Mouse (Mus musculus) kidney, embryonic 15.5 days (tissue): ENCODE measurements around the gene Dpt. TPM values are rescaled to one million over a fixed set of nuclear protein-coding genes. Genes with fewer than 3 reads are reported as not detected.
"Not testable (repeated sequence)": the region's sequence is repeated elsewhere in the genome, so short reads cannot be mapped to it uniquely, and the experiment has no call there.

Experiments used
- ATAC-seq: fragments of 200-750 bp; cut with Nextera tagmentation; replicated peaks from 2 replicates; pipeline ENCODE4 v1.8.0; 2017; ENCODE audit warnings: moderate TSS enrichment; ENCODE audit not compliant: low FRiP score
- H3K27ac ChIP-seq: fragments of 300-500 bp; sonication (generic); 2 replicates; pipeline ENCODE4 v1.5.1; 2015; ENCODE audit warnings: mild to moderate bottlenecking, inconsistent platforms
- H3K27me3 ChIP-seq: fragments of 300-500 bp; sonication (generic); 2 replicates; pipeline ENCODE4 v1.6.1; 2015; ENCODE audit warnings: inconsistent platforms
- H3K36me3 ChIP-seq: fragments of 300-500 bp; sonication (generic); 2 replicates; pipeline ENCODE4 v1.6.1; 2015; ENCODE audit warnings: inconsistent platforms
- H3K4me1 ChIP-seq: fragments of 300-500 bp; sonication (generic); 2 replicates; pipeline ENCODE4 v1.6.1; 2015; ENCODE audit warnings: inconsistent platforms
- H3K4me2 ChIP-seq: fragments of 300-500 bp; sonication (generic); 2 replicates; pipeline ENCODE4 v1.6.1; 2015; ENCODE audit warnings: moderate library complexity, mild to moderate bottlenecking, inconsistent platforms
- H3K4me3 ChIP-seq: fragments of 300-500 bp; sonication (generic); replicated peaks from 2 replicates; pipeline ENCODE4 v1.5.1; 2015; ENCODE audit warnings: mild to moderate bottlenecking, inconsistent platforms
- H3K9ac ChIP-seq: fragments of 300-500 bp; sonication (generic); 2 replicates; pipeline ENCODE4 v1.6.1; 2015; ENCODE audit warnings: mild to moderate bottlenecking, inconsistent platforms
- H3K9me3 ChIP-seq: fragments of 300-500 bp; sonication (generic); replicated peaks from 2 replicates; pipeline ENCODE4 v1.6.1; 2016; ENCODE audit warnings: inconsistent platforms
- WGBS: fragments of 180-500 bp; shearing (Covaris S2); methylation state at CpG from one replicate; pipeline ENCODE4 v1.1.7; 2015; ENCODE audit warnings: mixed read lengths; 5-methylcytosine and 5-hydroxymethylcytosine counted together
- polyA plus RNA-seq: library from polyadenylated mRNA; unstranded; fragments of >200 nt; fragmentation: Nextera tagmentation; extraction: Ambion mirVana; gene quantifications from 2 replicates; pipeline ENCODE4 v1.2.1, GENCODE M21; 2015

Dpt gene
- polyA plus RNA-seq, 1 experiment from 2014 or later: 6.0 TPM

- Histone ChIP-seq H3K27me3 (no peaks in the 10 kb centered on the region), H3K36me3 (no peaks in the 10 kb centered on the region), H3K4me1 (no peaks in the 10 kb centered on the region), H3K9me3 (no peaks in the 10 kb centered on the region), H3K9ac (no peak overlapping the region), H3K4me2 (no peak overlapping the region), H3K4me3 (no peak overlapping the region), H3K27ac (no peak overlapping the region)
- WGBS: 68% methylated on average over 3 of the region's 3 CpGs
- ATAC-seq: 0 out of 2 replicates have a peak, but pooled peaks have one; percentile 22
These were observed 25.4 kb downstream of the Dpt start for GRCm38 (mm10) chr1:164821821-164822220.

- WGBS: 92% methylated on average over 4 of the region's 4 CpGs
- Histone ChIP-seq H3K4me2 (no peak overlapping the region), H3K9me3 (no peaks in the 10 kb centered on the region), H3K4me1 (no peaks in the 10 kb centered on the region), H3K4me3 (no peak overlapping the region), H3K36me3 (no peaks in the 10 kb centered on the region), H3K27me3 (no peaks in the 10 kb centered on the region), H3K9ac (no peak overlapping the region), H3K27ac (no peak overlapping the region)
- ATAC-seq: no peak
These were observed 25.8 kb downstream of the Dpt start for GRCm38 (mm10) chr1:164822268-164822667.

GRCm38 (mm10) chr1:164824896-164825295 lies 28.5 kb downstream of the Dpt start:
- 42% methylated on average over 2 of the region's 2 CpGs for WGBS
- ATAC-seq: no peak
- no peak overlapping the region for H3K9ac ChIP-seq
- no peaks in the 10 kb centered on the region for H3K4me1 ChIP-seq
- no peaks in the 10 kb centered on the region for H3K27me3 ChIP-seq
- H3K4me3 ChIP-seq: no peak overlapping the region
- H3K9me3 ChIP-seq: no peaks in the 10 kb centered on the region
- no peak overlapping the region for H3K4me2 ChIP-seq
- no peak overlapping the region for H3K27ac ChIP-seq
- H3K36me3 ChIP-seq: no peaks in the 10 kb centered on the region

GRCm38 (mm10) chr1:164829881-164830280 lies 33.4 kb downstream of the Dpt start:
- no peak overlapping the region for H3K27ac ChIP-seq
- H3K4me1 ChIP-seq: no peaks in the 10 kb centered on the region
- H3K4me2 ChIP-seq: no peak overlapping the region
- H3K36me3 ChIP-seq: no peaks in the 10 kb centered on the region
- H3K9me3 ChIP-seq: no peaks in the 10 kb centered on the region
- ATAC-seq: no peak
- no peaks in the 10 kb centered on the region for H3K27me3 ChIP-seq
- WGBS: 43% methylated on average over 1 of the region's 1 CpGs
- H3K4me3 ChIP-seq: no peak overlapping the region
- no peak overlapping the region for H3K9ac ChIP-seq

- WGBS: 91% methylated on average over 5 of the region's 5 CpGs
- Histone ChIP-seq H3K27ac (no peak overlapping the region), H3K4me2 (no peak overlapping the region), H3K9ac (no peak overlapping the region), H3K36me3 (no peaks in the 10 kb centered on the region), H3K27me3 (no peaks in the 10 kb centered on the region), H3K9me3 (no peaks in the 10 kb centered on the region), H3K4me3 (no peak overlapping the region), H3K4me1 (no peaks in the 10 kb centered on the region)
- ATAC-seq: no peak
These were observed 36.0 kb downstream of the Dpt start for GRCm38 (mm10) chr1:164832459-164832858.

- no peak for ATAC-seq
- WGBS: 85% methylated on average over 7 of the region's 7 CpGs
- Histone ChIP-seq H3K9ac (no peak overlapping the region), H3K4me1 (no peaks in the 10 kb centered on the region), H3K9me3 (no peaks in the 10 kb centered on the region), H3K4me2 (no peak overlapping the region), H3K27ac (no peak overlapping the region), H3K4me3 (no peak overlapping the region), H3K27me3 (no peaks in the 10 kb centered on the region), H3K36me3 (no peaks in the 10 kb centered on the region)
These were observed 52.3 kb downstream of the Dpt start for GRCm38 (mm10) chr1:164848616-164849265.

- H3K27ac ChIP-seq: not testable (repeated sequence)
- 19% methylated on average over 2 of the region's 2 CpGs for WGBS
These were observed 59.3 kb downstream of the Dpt start for GRCm38 (mm10) chr1:164855700-164856099.

GRCm38 (mm10) chr1:164859952-164860351 lies 63.5 kb downstream of the Dpt start:
- WGBS: 77% methylated on average over 11 of the region's 11 CpGs
- no peaks in the 10 kb centered on the region for H3K9me3 ChIP-seq
- no peak overlapping the region for H3K9ac ChIP-seq
- H3K27me3 ChIP-seq: no peaks in the 10 kb centered on the region
- H3K4me2 ChIP-seq: no peak overlapping the region
- no peak for ATAC-seq
- H3K4me3 ChIP-seq: no peak overlapping the region
- H3K27ac ChIP-seq: no peak overlapping the region
- no peaks in the 10 kb centered on the region for H3K36me3 ChIP-seq
- H3K4me1 ChIP-seq: no peaks in the 10 kb centered on the region

More at GRCm38 (mm10) chr1:164855700-164856099, 59.3 kb downstream of the Dpt start:
- H3K4me1 ChIP-seq, ATAC-seq, H3K9ac ChIP-seq, H3K9me3 ChIP-seq, H3K4me3 ChIP-seq, H3K4me2 ChIP-seq, H3K36me3 ChIP-seq, H3K27me3 ChIP-seq: not testable (repeated sequence)

- no peak overlapping the region for H3K9ac ChIP-seq
- no peaks in the 10 kb centered on the region for H3K27me3 ChIP-seq
- 91% methylated on average over 2 of the region's 2 CpGs for WGBS
- no peak overlapping the region for H3K27ac ChIP-seq
- H3K4me2 ChIP-seq: no peak overlapping the region
- H3K4me3 ChIP-seq: no peak overlapping the region
- ATAC-seq: 0 out of 2 replicates have a peak, but pooled peaks have one; percentile 31
- H3K4me1 ChIP-seq: no peaks in the 10 kb centered on the region
- no peaks in the 10 kb centered on the region for H3K9me3 ChIP-seq
- no peaks in the 10 kb centered on the region for H3K36me3 ChIP-seq
These were observed 64.3 kb downstream of the Dpt start for GRCm38 (mm10) chr1:164860782-164861181.

- Histone ChIP-seq H3K9ac (no peak overlapping the region), H3K36me3 (no peaks in the 10 kb centered on the region), H3K27me3 (no peaks in the 10 kb centered on the region), H3K27ac (no peak overlapping the region), H3K4me1 (no peaks in the 10 kb centered on the region), H3K4me2 (no peak overlapping the region), H3K9me3 (no peaks in the 10 kb centered on the region), H3K4me3 (no peak overlapping the region)
- no peak for ATAC-seq
- WGBS: 87% methylated on average over 4 of the region's 4 CpGs
These were observed 65.1 kb downstream of the Dpt start for GRCm38 (mm10) chr1:164861501-164861900.

- Histone ChIP-seq H3K4me2 (no peak overlapping the region), H3K27ac (no peak overlapping the region), H3K36me3 (no peaks in the 10 kb centered on the region), H3K9ac (no peak overlapping the region), H3K27me3 (no peaks in the 10 kb centered on the region), H3K4me3 (no peak overlapping the region), H3K4me1 (no peaks in the 10 kb centered on the region), H3K9me3 (no peaks in the 10 kb centered on the region)
- 53% methylated on average over 12 of the region's 12 CpGs for WGBS
- ATAC-seq: peak; percentile 52; the same call in 1 of the 2 replicates
These were observed 66.8 kb downstream of the Dpt start for GRCm38 (mm10) chr1:164862946-164863883.

- no peak for ATAC-seq
- H3K9me3 ChIP-seq: no peaks in the 10 kb centered on the region
- H3K4me3 ChIP-seq: no peak overlapping the region
- no peak overlapping the region for H3K27ac ChIP-seq
- no peak overlapping the region for H3K9ac ChIP-seq
- no peaks in the 10 kb centered on the region for H3K27me3 ChIP-seq
- no peaks in the 10 kb centered on the region for H3K4me1 ChIP-seq
- no peaks in the 10 kb centered on the region for H3K36me3 ChIP-seq
- WGBS: 96% methylated on average over 3 of the region's 3 CpGs
- H3K4me2 ChIP-seq: no peak overlapping the region
These were observed 68.2 kb downstream of the Dpt start for GRCm38 (mm10) chr1:164864666-164865065.
